Mouse (Mus musculus): ENCODE results near the gene Tns2. TPM values are rescaled to one million over a fixed set of nuclear protein-coding genes. Genes with fewer than 3 reads are reported as not detected.
A peak's percentile ranks its signal among the peaks of the same experiment; 100 is the strongest.

Tns2 gene
- polyA plus RNA-seq, 1 experiment = 26.7 TPM

GRCm38 (mm10) chr15:102083028-102083427 is 17.2 kb upstream of the Tns2 start:
- 81% methylated on average over 4 of the region's 4 CpGs for WGBS
- no peak overlapping the region for H3K27ac ChIP-seq (ENCODE audit: control insufficient read depth, insufficient read depth, low read depth, low read length, poor library complexity)
- H3K4me1 ChIP-seq (ENCODE audit: control insufficient read depth, insufficient read depth, low read length) = no peaks in the 10 kb centered on the region; the same call in 1 of the 2 replicates
- TF ChIP-seq POLR2A (IDR thresholded peaks at IDR 0.05; ENCODE audit: borderline replicate concordance, control insufficient read depth, low read depth, low read length) = no peak
- H3K4me3 ChIP-seq (replicated peaks; ENCODE audit: control insufficient read depth, low read depth, low read length) = no peak overlapping the region

- no peak for TF ChIP-seq CTCF (IDR thresholded peaks at IDR 0.05; ENCODE audit: control insufficient read depth, insufficient read depth, low read length)
- no peak for TF ChIP-seq POLR2A (IDR thresholded peaks at IDR 0.05; ENCODE audit: borderline replicate concordance, control insufficient read depth, low read depth, low read length)
- Histone ChIP-seq H3K4me3 (replicated peaks; ENCODE audit: control insufficient read depth, low read depth, low read length) (no peak overlapping the region), H3K27ac (ENCODE audit: control insufficient read depth, insufficient read depth, low read depth, low read length, poor library complexity) (no peak overlapping the region), H3K4me1 (ENCODE audit: control insufficient read depth, insufficient read depth, low read length) (no peaks in the 10 kb centered on the region; the same call in 1 of the 2 replicates)
- 78% methylated on average over 12 of the region's 12 CpGs for WGBS
These were observed 10.2 kb upstream of the Tns2 start for GRCm38 (mm10) chr15:102089914-102090585.

- no peak for TF ChIP-seq POLR2A (IDR thresholded peaks at IDR 0.05; ENCODE audit: borderline replicate concordance, control insufficient read depth, low read depth, low read length)
- TF ChIP-seq CTCF (IDR thresholded peaks at IDR 0.05; ENCODE audit: control insufficient read depth, insufficient read depth, low read length) = no peak
These were observed 9.0 kb upstream of the Tns2 start for GRCm38 (mm10) chr15:102091063-102091679.

GRCm38 (mm10) chr15:102091688-102092087 is 8.5 kb upstream of the Tns2 start:
- H3K4me1 ChIP-seq (ENCODE audit: control insufficient read depth, insufficient read depth, low read length) = no peaks in the 10 kb centered on the region; the same call in 1 of the 2 replicates
- WGBS = 82% methylated on average over 1 of the region's 1 CpGs
- H3K4me3 ChIP-seq (replicated peaks; ENCODE audit: control insufficient read depth, low read depth, low read length) = no peak overlapping the region
- H3K27ac ChIP-seq (ENCODE audit: control insufficient read depth, insufficient read depth, low read depth, low read length, poor library complexity) = peak overlapping the region; percentile 35; the same call in 1 of the 2 replicates
- TF ChIP-seq POLR2A (IDR thresholded peaks at IDR 0.05; ENCODE audit: borderline replicate concordance, control insufficient read depth, low read depth, low read length) = no peak
- no peak for TF ChIP-seq CTCF (IDR thresholded peaks at IDR 0.05; ENCODE audit: control insufficient read depth, insufficient read depth, low read length)

More at GRCm38 (mm10) chr15:102091063-102091679, 9.0 kb upstream of the Tns2 start:
- Histone ChIP-seq H3K4me1 (ENCODE audit: control insufficient read depth, insufficient read depth, low read length) (no peaks in the 10 kb centered on the region; the same call in 1 of the 2 replicates), H3K27ac (ENCODE audit: control insufficient read depth, insufficient read depth, low read depth, low read length, poor library complexity) (peak overlapping the region; percentile 35), H3K4me3 (replicated peaks; ENCODE audit: control insufficient read depth, low read depth, low read length) (no peak overlapping the region)
- 27% methylated on average over 12 of the region's 12 CpGs for WGBS

GRCm38 (mm10) chr15:102092222-102092621 is 8.0 kb upstream of the Tns2 start:
- whole genome bisulfite sequencing = 76% methylated on average over 4 of the region's 4 CpGs
- no peak for TF ChIP-seq CTCF (IDR thresholded peaks at IDR 0.05; ENCODE audit: control insufficient read depth, insufficient read depth, low read length)
- no peak for TF ChIP-seq POLR2A (IDR thresholded peaks at IDR 0.05; ENCODE audit: borderline replicate concordance, control insufficient read depth, low read depth, low read length)
- Histone ChIP-seq H3K4me1 (ENCODE audit: control insufficient read depth, insufficient read depth, low read length) (peaks cover 2% of the 10 kb centered on the region; the same call in 1 of the 2 replicates), H3K4me3 (replicated peaks; ENCODE audit: control insufficient read depth, low read depth, low read length) (no peak overlapping the region), H3K27ac (ENCODE audit: control insufficient read depth, insufficient read depth, low read depth, low read length, poor library complexity) (no peak overlapping the region)

- WGBS = 62% methylated on average over 2 of the region's 2 CpGs
- no peak overlapping the region for H3K27ac ChIP-seq (ENCODE audit: control insufficient read depth, insufficient read depth, low read depth, low read length, poor library complexity)
- H3K4me3 ChIP-seq (replicated peaks; ENCODE audit: control insufficient read depth, low read depth, low read length) = no peak overlapping the region
- no peak for TF ChIP-seq CTCF (IDR thresholded peaks at IDR 0.05; ENCODE audit: control insufficient read depth, insufficient read depth, low read length)
- TF ChIP-seq POLR2A (IDR thresholded peaks at IDR 0.05; ENCODE audit: borderline replicate concordance, control insufficient read depth, low read depth, low read length) = no peak
- peaks cover 2% of the 10 kb centered on the region; the same call in 1 of the 2 replicates for H3K4me1 ChIP-seq (ENCODE audit: control insufficient read depth, insufficient read depth, low read length)
These were observed 6.1 kb upstream of the Tns2 start for GRCm38 (mm10) chr15:102094157-102094556.

- Histone ChIP-seq H3K27ac (ENCODE audit: control insufficient read depth, insufficient read depth, low read depth, low read length, poor library complexity) (no peak overlapping the region), H3K4me3 (replicated peaks; ENCODE audit: control insufficient read depth, low read depth, low read length) (no peak overlapping the region), H3K4me1 (ENCODE audit: control insufficient read depth, insufficient read depth, low read length) (peaks cover 2% of the 10 kb centered on the region; the same call in 1 of the 2 replicates)
- WGBS = 79% methylated on average over 16 of the region's 16 CpGs
- TF ChIP-seq CTCF (IDR thresholded peaks at IDR 0.05; ENCODE audit: control insufficient read depth, insufficient read depth, low read length) (no peak), POLR2A (IDR thresholded peaks at IDR 0.05; ENCODE audit: borderline replicate concordance, control insufficient read depth, low read depth, low read length) (no peak)
These were observed 5.2 kb upstream of the Tns2 start for GRCm38 (mm10) chr15:102094988-102095387.

- H3K27ac ChIP-seq (ENCODE audit: control insufficient read depth, insufficient read depth, low read depth, low read length, poor library complexity) = no peak overlapping the region
These were observed 2.9 kb upstream of the Tns2 start for GRCm38 (mm10) chr15:102097147-102097915.

More at GRCm38 (mm10) chr15:102097147-102097915, 2.9 kb upstream of the Tns2 start:
- Histone ChIP-seq H3K4me1 (ENCODE audit: control insufficient read depth, insufficient read depth, low read length) (peaks cover 2% of the 10 kb centered on the region; the same call in 1 of the 2 replicates), H3K4me3 (replicated peaks; ENCODE audit: control insufficient read depth, low read depth, low read length) (no peak overlapping the region)
- TF ChIP-seq CTCF (IDR thresholded peaks at IDR 0.05; ENCODE audit: control insufficient read depth, insufficient read depth, low read length) = no peak
- TF ChIP-seq POLR2A (IDR thresholded peaks at IDR 0.05; ENCODE audit: borderline replicate concordance, control insufficient read depth, low read depth, low read length) = no peak
- 45% methylated on average over 8 of the region's 8 CpGs for WGBS

Data from bone marrow, adult 2 months (tissue).